Comparison of ENCODE assay signal across 16 mouse cellular contexts in genomic region chr6:52641076-52641475, GRCm38 (mm10). TPM values are rescaled to one million over a fixed set of nuclear protein-coding genes. Genes with fewer than 3 reads are reported as not detected.
DNase-seq lines count a peak whose midpoint lies in the region; ATAC-seq and TF ChIP-seq lines count a peak whose summit lies in the region.
"Had no signal": no experiment of that assay in that cellular context is flagged by ENCODE, and none has a peak within 500 bp of the region (broad histone marks: within the 10 kb centered on the region; RNA-seq: fewer than 3 reads in every experiment).

No protein-coding gene starts in this region.

- TF ChIP-seq CTCF in liver, embryonic 14.5 days (IDR thresholded peaks at IDR 0.05; ENCODE audit: low read depth), result no peak
- no peak for TF ChIP-seq CTCF in liver, postnatal 0 days (IDR thresholded peaks at IDR 0.05; ENCODE audit: low read depth)

- H3K4me3 ChIP-seq in liver, embryonic 14.5 days (ENCODE audit: insufficient read depth in 1 of 2, low read depth in 2 of 2, low read length in 2 of 2), result no peak overlapping the region
- H3K4me3 ChIP-seq in liver, postnatal 0 days (ENCODE audit: low read depth, low read length), result no peak overlapping the region

- no peak overlapping the region for H3K27ac ChIP-seq in liver, embryonic 14.5 days
- H3K27ac ChIP-seq in liver, postnatal 0 days (ENCODE audit: low read depth), result peak overlapping the region; percentile 88
- H3K27ac ChIP-seq: embryonic facial prominence, embryonic 15.5 days had no signal

- 64% methylated on average over 3 of the region's 3 CpGs for WGBS in liver, embryonic 14.5 days (ENCODE audit: insufficient replicate concordance)
- WGBS in liver, postnatal 0 days (ENCODE audit: insufficient replicate concordance), result 69% methylated on average over 3 of the region's 3 CpGs

- peak; percentile 6 for DNase-seq in cerebellum, adult 11 months
- DNase-seq in liver, embryonic 14.5 days (ENCODE audit: low read depth in 3 of 3, low spot score in 3 of 3), result no peak
- no peak for DNase-seq in liver
- no peak for DNase-seq in liver, postnatal 0 days
- peak; percentile 36 to 54 for DNase-seq in thymus, postnatal 36 days
- DNase-seq in urinary bladder, adult 2 months (ENCODE audit: low spot score), result no peak
- DNase-seq in ovary, adult 18-20 months (ENCODE audit: low spot score), result no peak
- DNase-seq: adrenal gland, postnatal 10 days; kidney, adult 18-20 months; kidney, postnatal 25 days; liver, embryonic 13.5 days; lung, postnatal 14 days had no signal

- no peaks in the 10 kb centered on the region for H3K9me3 ChIP-seq in liver, embryonic 14.5 days (ENCODE audit: control insufficient read depth, low read length)
- H3K9me3 ChIP-seq in liver, postnatal 0 days (ENCODE audit: low read length), result no peaks in the 10 kb centered on the region
- H3K9me3 ChIP-seq: embryonic facial prominence, embryonic 15.5 days; heart, embryonic 15.5 days; hindbrain, embryonic 15.5 days; liver, embryonic 13.5 days had no signal

- H3K27me3 ChIP-seq in liver, embryonic 14.5 days (ENCODE audit: control insufficient read depth, insufficient read depth, low read length), result no peaks in the 10 kb centered on the region
- H3K27me3 ChIP-seq in liver, postnatal 0 days (ENCODE audit: insufficient read depth, low read length), result no peaks in the 10 kb centered on the region
- H3K27me3 ChIP-seq: embryonic facial prominence, embryonic 15.5 days; heart, embryonic 15.5 days; hindbrain, embryonic 15.5 days; liver, embryonic 13.5 days had no signal

- no peak for TF ChIP-seq EP300 in liver, embryonic 14.5 days (IDR thresholded peaks at IDR 0.05; ENCODE audit: low read depth)
- TF ChIP-seq EP300 in liver, postnatal 0 days (IDR thresholded peaks at IDR 0.05; ENCODE audit: low read depth), result no peak

- H3K4me1 ChIP-seq in liver, embryonic 14.5 days (replicated peaks; ENCODE audit: control insufficient read depth in 2 of 2, insufficient read depth in 2 of 2, low read length in 1 of 2), result peaks cover 3 to 13% of the 10 kb centered on the region in 2 experiments; a peak in 3 of 4 replicates
- H3K4me1 ChIP-seq in liver, postnatal 0 days (ENCODE audit: insufficient read depth), result peaks cover 13% of the 10 kb centered on the region; the same call in 1 of the 2 replicates

- peak overlapping the region; percentile 72 for H3K4me2 ChIP-seq in liver, embryonic 14.5 days (ENCODE audit: low read depth)
- peak overlapping the region; percentile 90; the same call in 1 of the 2 replicates for H3K4me2 ChIP-seq in liver, postnatal 0 days (ENCODE audit: low read depth, low read length)

- H3K9ac ChIP-seq in liver, embryonic 14.5 days (replicated peaks), result no peak overlapping the region
- H3K9ac ChIP-seq in liver, postnatal 0 days (replicated peaks), result no peak overlapping the region
- H3K9ac ChIP-seq: embryonic facial prominence, embryonic 15.5 days had no signal

- ATAC-seq in cerebellum, adult (ENCODE audit: insufficient number of reproducible peaks, low FRiP score, low TSS enrichment), result no peak
- ATAC-seq in liver, embryonic 14.5 days (ENCODE audit: insufficient read depth), result no peak
- no peak for ATAC-seq in liver, postnatal 0 days

- H3K36me3 ChIP-seq in liver, embryonic 14.5 days (replicated peaks; ENCODE audit: control insufficient read depth, insufficient read depth, low read depth), result no peaks in the 10 kb centered on the region
- no peaks in the 10 kb centered on the region for H3K36me3 ChIP-seq in liver, postnatal 0 days (replicated peaks; ENCODE audit: insufficient read depth, low read length)
- H3K36me3 ChIP-seq: embryonic facial prominence, embryonic 15.5 days; heart, embryonic 15.5 days; hindbrain, embryonic 15.5 days; liver, embryonic 13.5 days had no signal

RNA-seq across cellular contexts. Expression of gene Hibadh, which starts 0.9 kb away (rescaled TPM):
- polyA plus RNA-seq in liver, embryonic 14.5 days (2012; rRNA removed), result 18.5 and 26.6 TPM in 2 replicates
- 41.7 and 42.5 TPM in 2 replicates for polyA plus RNA-seq in liver, embryonic 14.5 days (2014; fragmentation: Nextera tagmentation; extraction: Ambion mirVana)
- polyA plus RNA-seq in liver, postnatal 0 days (2015; fragmentation: Nextera tagmentation; extraction: Ambion mirVana), result 110 and 117 TPM in 2 replicates
- polyA plus RNA-seq in urinary bladder, adult 2 months (2012; rRNA removed), result 109 and 110 TPM in 2 replicates

Comparison
In these comparisons a context has a peak if more than half of its experiments do, and no peak if none do; other contexts are left out.
1. DNase-seq: peak in cerebellum, adult 11 months (single experiment) and thymus, postnatal 36 days (2 of 2); none in liver, embryonic 14.5 days (0 of 3), liver (single experiment), liver, postnatal 0 days (single experiment), urinary bladder, adult 2 months (single experiment) and ovary, adult 18-20 months (single experiment).